8 mouse cellular contexts compared by ENCODE assay signal in the genomic region with DNA sequence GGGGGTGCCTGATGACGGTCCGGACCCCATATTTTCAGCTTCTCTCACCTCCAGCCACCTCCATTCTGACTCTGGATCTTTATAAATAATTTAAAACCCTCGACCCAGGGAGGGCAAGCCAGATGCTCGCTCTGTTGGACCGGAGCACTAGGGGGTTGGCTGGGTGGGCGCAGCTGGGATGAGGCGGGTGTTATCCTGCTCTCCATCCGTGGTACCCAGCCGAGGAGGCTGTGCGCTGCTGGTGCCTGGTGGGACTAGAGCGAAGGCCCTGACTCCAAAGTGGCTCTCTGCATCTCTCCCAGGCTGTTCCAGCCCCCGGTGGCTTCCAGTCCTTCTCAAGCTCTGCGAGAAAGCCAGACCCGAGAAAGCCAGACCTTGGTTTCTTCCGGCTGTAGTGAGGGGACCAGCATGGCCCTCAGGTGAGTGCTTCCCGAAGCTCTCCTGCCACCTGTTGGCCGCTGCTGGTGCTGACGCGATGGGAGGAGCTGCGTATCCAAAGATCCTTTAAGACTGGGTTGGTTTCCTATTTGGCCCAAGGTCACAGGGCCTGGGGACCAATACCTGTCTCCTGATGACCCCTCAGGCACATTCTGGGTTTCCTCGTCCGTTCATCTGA.
A peak's percentile ranks its signal among the peaks of the same experiment; 100 is the strongest.
DNase-seq lines count a peak whose midpoint lies in the region; ATAC-seq and TF ChIP-seq lines count a peak whose summit lies in the region.

No protein-coding gene starts in this region.

- peak; percentile 91 for TF ChIP-seq CTCF in hindbrain, postnatal 0 days (IDR thresholded peaks at IDR 0.05; ENCODE audit: low read depth)
- peak; percentile 66 for TF ChIP-seq CTCF in left cerebral cortex, adult 2 months (IDR thresholded peaks at IDR 0.05)
- TF ChIP-seq CTCF in small intestine, adult 2 months (IDR thresholded peaks at IDR 0.05; ENCODE audit: extremely low read depth, insufficient read length, insufficient replicate concordance, low read depth, low read length), result peak; percentile 71

- no peak overlapping the region for H3K27ac ChIP-seq in hindbrain, postnatal 0 days
- no peak overlapping the region for H3K27ac ChIP-seq in left cerebral cortex, adult 2 months
- no peak overlapping the region for H3K27ac ChIP-seq in small intestine, adult 2 months (ENCODE audit: insufficient read depth, low read depth, low read length)

- no peaks in the 10 kb centered on the region for H3K9me3 ChIP-seq in hindbrain, postnatal 0 days (ENCODE audit: low read length)

- peak; percentile 65 for DNase-seq in WW6 (ENCODE audit: low read depth, low spot score)
- peak; percentile 5 for DNase-seq in cerebellum, adult 9-11 months
- DNase-seq in frontal cortex, adult 2 months (ENCODE audit: extremely low spot score in 1 of 2, low spot score in 1 of 2), result peak; percentile 2 to 62
- peak; percentile 90 for DNase-seq in hindbrain, postnatal 0 days (ENCODE audit: low spot score)
- DNase-seq in left cerebral cortex, adult 2 months (ENCODE audit: extremely low spot score in 1 of 2, low spot score in 2 of 2), result peak; percentile 60 to 65
- DNase-seq in mesoderm, embryonic 11.5 days (ENCODE audit: low read depth, low spot score), result peak; percentile 80
- no peak for DNase-seq in c-Kit-positive CD71-positive TER-119-positive erythroid progenitor cells, embryonic 14.5 days (ENCODE audit: low spot score)

- TF ChIP-seq POLR2A in small intestine, adult 2 months (IDR thresholded peaks at IDR 0.05; ENCODE audit: low read depth, low read length), result no peak

- H3K4me1 ChIP-seq in hindbrain, postnatal 0 days (ENCODE audit: insufficient read depth, low read length), result no peaks in the 10 kb centered on the region
- H3K4me1 ChIP-seq in small intestine, adult 2 months (ENCODE audit: control insufficient read depth, insufficient read depth, insufficient read length, low read length), result no peaks in the 10 kb centered on the region

- intact Hi-C loops in left cerebral cortex, adult 2 months (cut with DNase I), result loop anchor here (5.0 kb wide), 1 partner anchor 136 kb away; no protein-coding TSS in a partner anchor

- WGBS in hindbrain, postnatal 0 days, result 5% methylated on average over 22 of the region's 22 CpGs
- 24% methylated on average over 22 of the region's 22 CpGs for WGBS in small intestine, adult 2 months

- no peaks in the 10 kb centered on the region for H3K36me3 ChIP-seq in hindbrain, postnatal 0 days (ENCODE audit: insufficient read depth, low read length)
- no peaks in the 10 kb centered on the region for H3K36me3 ChIP-seq in small intestine, adult 2 months (ENCODE audit: control insufficient read depth, insufficient read depth, low read length)

- H3K4me2 ChIP-seq in hindbrain, postnatal 0 days (ENCODE audit: low read depth, low read length), result peak overlapping the region; percentile 55

- peak; percentile 84 for ATAC-seq in hindbrain, postnatal 0 days

- no peak overlapping the region for H3K9ac ChIP-seq in hindbrain, postnatal 0 days (replicated peaks; ENCODE audit: low read length)

- H3K4me3 ChIP-seq in hindbrain, postnatal 0 days (ENCODE audit: low read length), result peak overlapping the region; percentile 19; the same call in 1 of the 2 replicates
- no peak overlapping the region for H3K4me3 ChIP-seq in left cerebral cortex, adult 2 months
- H3K4me3 ChIP-seq in small intestine, adult 2 months (ENCODE audit: low read depth, low read length), result no peak overlapping the region

- peaks cover 18% of the 10 kb centered on the region for H3K27me3 ChIP-seq in hindbrain, postnatal 0 days (ENCODE audit: insufficient read depth, low read length)
- peaks cover 8% of the 10 kb centered on the region; the same call in 1 of the 2 replicates for H3K27me3 ChIP-seq in small intestine, adult 2 months (ENCODE audit: control insufficient read depth, insufficient read depth, low read length)
